Mouse (Mus musculus) G1E (cell line): ENCODE data around the gene Alg6.

Experiments
- CTCF ChIP-seq: IDR thresholded peaks from 2 replicates; pipeline ENCODE4 v1.5.1; 2012; ENCODE audit warnings: low read depth, low read length, inconsistent platforms, mixed read lengths
- GATA1 ChIP-seq: IDR thresholded peaks from 2 replicates; pipeline ENCODE4 v1.6.1; 2012; ENCODE audit warnings: borderline replicate concordance, low read length, inconsistent platforms, mixed read lengths
- POLR2AphosphoS5 ChIP-seq: IDR thresholded peaks from 2 replicates; pipeline ENCODE4 v1.6.1; 2012; ENCODE audit warnings: low read depth, low read length, inconsistent platforms; ENCODE audit not compliant: insufficient replicate concordance
- TAL1 ChIP-seq: conservative IDR thresholded peaks from 2 replicates; pipeline ENCODE4 v1.6.1; 2012; ENCODE audit warnings: low read depth, low read length, inconsistent platforms, mixed read lengths

GRCm38 (mm10) chr4:99715783-99716416, 436 bp downstream of the Alg6 start:
- TF ChIP-seq CTCF (no peak), GATA1 (no peak), POLR2AphosphoS5 (no peak), TAL1 (no peak)
